Mouse (Mus musculus): ENCODE data around the gene Nt5dc3. TPM values are rescaled to one million over a fixed set of nuclear protein-coding genes. Genes with fewer than 3 reads are reported as not detected.

The Nt5dc3 gene
- total RNA-seq, 2 experiments from 2014 or later = 35.0 to 35.1 TPM

DNA sequence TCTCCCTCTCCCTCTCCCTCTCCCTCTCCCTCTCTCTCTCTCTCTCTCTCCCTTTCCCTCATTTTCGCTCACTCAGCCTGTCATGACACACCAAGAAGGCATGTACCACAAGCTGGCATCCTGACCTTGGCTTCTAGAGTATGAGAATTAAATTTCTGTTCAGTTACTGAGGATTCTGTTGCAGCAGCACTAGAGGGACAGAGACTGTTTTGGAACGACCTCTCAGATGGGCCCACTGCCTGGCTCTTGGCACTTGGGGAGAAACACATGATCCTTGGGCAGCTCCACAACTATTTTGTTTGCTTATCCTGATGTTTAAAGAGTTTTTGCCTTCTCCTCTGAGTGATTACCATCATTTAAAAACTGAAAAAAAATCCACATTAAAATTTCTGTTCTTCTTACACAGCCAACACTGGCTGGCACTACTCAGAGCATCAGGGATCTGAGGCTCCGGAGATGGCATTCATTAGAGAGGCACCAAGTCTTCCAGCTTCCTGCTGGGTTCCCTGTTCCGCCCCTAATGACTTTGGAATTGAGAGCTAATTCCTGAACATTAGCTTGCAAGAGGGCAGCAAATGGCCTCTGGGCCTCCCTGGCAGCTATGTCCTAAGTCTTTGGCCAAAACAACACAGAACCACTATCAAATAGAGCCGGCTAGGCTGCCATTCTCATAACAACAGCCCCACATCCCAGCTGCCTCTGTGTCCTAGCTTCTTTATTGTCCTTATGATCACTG lies 101.4 kb downstream of the Nt5dc3 start:
- no peak for DNase-seq

GRCm38 (mm10) chr10:86881448-86881847 lies 102.6 kb downstream of the Nt5dc3 start:
- DNase-seq = no peak

GRCm38 (mm10) chr10:86886434-86886833 lies 107.6 kb downstream of the Nt5dc3 start:
- no peak for DNase-seq

Other genes with a start within 250 kb of the Nt5dc3 start
- 100 to 1,000 TPM; 307 to 335 TPM for gene Hsp90b1, start 73.5 kb upstream of the Nt5dc3 start, total RNA-seq (2021)
- gene Ttc41, start 73.2 kb upstream of the Nt5dc3 start, total RNA-seq (2021) = 1 to 10 TPM; 1.6 to 1.7 TPM
- gene Gm49358, start 15.0 kb upstream of the Nt5dc3 start, total RNA-seq (2021) = 10 to 100 TPM; 12.8 to 14.2 TPM
- gene Stab2, start 229.0 kb downstream of the Nt5dc3 start, total RNA-seq (2021) = under 1 TPM; 0.12 to 0.25 TPM